Mouse (Mus musculus) brain, embryonic 14.5 days (tissue): ENCODE results near the gene Fcrls. TPM values are rescaled to one million over a fixed set of nuclear protein-coding genes. Genes with fewer than 3 reads are reported as not detected.

Source experiments
- DNase-seq: peaks from one replicate; pipeline ENCODE4 v3.0.0-alpha.2; 2011; ENCODE audit warnings: low read depth
- CTCF ChIP-seq: fragments of 200-500 bp; IDR thresholded peaks from 2 replicates; pipeline ENCODE4 v1.5.1; 2012; ENCODE audit warnings: inconsistent platforms, mild to moderate bottlenecking, moderate library complexity, borderline replicate concordance; ENCODE audit not compliant: insufficient read depth, insufficient read length; ENCODE audit errors: extremely low read depth
- POLR2A ChIP-seq: fragments of 200-500 bp; IDR thresholded peaks from 2 replicates; pipeline ENCODE4 v1.6.1; 2012; ENCODE audit warnings: mild to moderate bottlenecking, inconsistent platforms, borderline replicate concordance; ENCODE audit not compliant: poor library complexity, insufficient read depth, insufficient read length, severe bottlenecking; ENCODE audit errors: extremely low read depth
- polyA plus RNA-seq: library from polyadenylated mRNA; depleted of rRNA; stranded (reverse); fragments of >200 nt; gene quantifications from 2 replicates; pipeline ENCODE4 v1.2.3, GENCODE M21; 2012; rRNA removed

Fcrls gene
- polyA plus RNA-seq, 1 experiment = 8.9 TPM

- peak; percentile 26 for DNase-seq
- TF ChIP-seq CTCF = no peak
- no peak for TF ChIP-seq POLR2A
These were observed 49.2 kb downstream of the Fcrls start for GRCm38 (mm10) chr3:87214221-87214864.

GRCm38 (mm10) chr3:87206336-87207075 is 57.0 kb downstream of the Fcrls start:
- no peak for DNase-seq

More at GRCm38 (mm10) chr3:87206336-87207075, 57.0 kb downstream of the Fcrls start:
- TF ChIP-seq POLR2A (no peak), CTCF (no peak)

Other genes with a start within 250 kb of the Fcrls start
- 19.3 and 22.9 TPM in 2 replicates for gene Kirrel, start 89.0 kb downstream of the Fcrls start, polyA plus RNA-seq
- 0.14 and 0.36 TPM in 2 replicates for gene Cd5l, start 94.1 kb upstream of the Fcrls start, polyA plus RNA-seq
- 0.07 TPM in 1 of 2 replicates, not detected in the other for gene Fcrl1, start 112.6 kb upstream of the Fcrls start, polyA plus RNA-seq
- not detected in 2 replicates for gene Fcrl5, start 172.0 kb upstream of the Fcrls start, polyA plus RNA-seq